22 mouse cellular contexts compared by ENCODE assay signal in genomic region chr2:157147397-157148020, GRCm38 (mm10). TPM values are rescaled to one million over a fixed set of nuclear protein-coding genes. Genes with fewer than 3 reads are reported as not detected.
DNase-seq lines count a peak whose midpoint lies in the region; ATAC-seq lines count a peak whose summit lies in the region.
"Had no signal": no experiment of that assay in that cellular context is flagged by ENCODE, and none has a peak within 500 bp of the region (broad histone marks: within the 10 kb centered on the region; RNA-seq: fewer than 3 reads in every experiment).

No protein-coding gene starts in this region.

- peaks cover 9% of the 10 kb centered on the region for H3K36me3 ChIP-seq in intestine, embryonic 16.5 days (ENCODE audit: control insufficient read depth, insufficient read depth, low read length)

- H3K9me3 ChIP-seq in intestine, embryonic 16.5 days (ENCODE audit: control insufficient read depth, low read length) = no peaks in the 10 kb centered on the region
- H3K9me3 ChIP-seq: embryonic facial prominence, embryonic 15.5 days; forebrain, embryonic 15.5 days; hindbrain, embryonic 15.5 days; kidney, embryonic 15.5 days; limb, embryonic 15.5 days; liver, embryonic 15.5 days; lung, embryonic 15.5 days had no signal

- H3K4me1 ChIP-seq in intestine, embryonic 16.5 days (ENCODE audit: control insufficient read depth, insufficient read depth, low read length) = peaks cover 5% of the 10 kb centered on the region; the same call in 1 of the 2 replicates
- H3K4me1 ChIP-seq: embryonic facial prominence, embryonic 15.5 days; forebrain, embryonic 15.5 days; hindbrain, embryonic 15.5 days; kidney, embryonic 15.5 days; limb, embryonic 15.5 days; liver, embryonic 15.5 days; lung, embryonic 15.5 days had no signal

- no peak overlapping the region for H3K4me3 ChIP-seq in intestine, embryonic 16.5 days (ENCODE audit: low read length)
- H3K4me3 ChIP-seq: embryonic facial prominence, embryonic 15.5 days; forebrain, embryonic 15.5 days; hindbrain, embryonic 15.5 days; kidney, embryonic 15.5 days; limb, embryonic 15.5 days; liver, embryonic 15.5 days; lung, embryonic 15.5 days had no signal

- H3K27me3 ChIP-seq in intestine, embryonic 16.5 days (replicated peaks; ENCODE audit: control insufficient read depth, insufficient read depth, low read length) = no peaks in the 10 kb centered on the region
- H3K27me3 ChIP-seq: embryonic facial prominence, embryonic 15.5 days; forebrain, embryonic 15.5 days; hindbrain, embryonic 15.5 days; kidney, embryonic 15.5 days; limb, embryonic 15.5 days; liver, embryonic 15.5 days; lung, embryonic 15.5 days had no signal

- H3K9ac ChIP-seq in intestine, embryonic 16.5 days (ENCODE audit: low read depth, low read length) = no peak overlapping the region
- H3K9ac ChIP-seq: embryonic facial prominence, embryonic 15.5 days; forebrain, embryonic 15.5 days; hindbrain, embryonic 15.5 days; kidney, embryonic 15.5 days; limb, embryonic 15.5 days; liver, embryonic 15.5 days; lung, embryonic 15.5 days had no signal

- WGBS in intestine, embryonic 16.5 days = 80% methylated on average over 9 of the region's 9 CpGs

- ATAC-seq in activated CD4-positive, CD25-positive, alpha-beta regulatory T cell, adult 4 months = peak; percentile 79
- peak; percentile 54 for ATAC-seq in megakaryocyte, adult 5-6 weeks (ENCODE audit: poor library complexity, severe bottlenecking)
- no peak for ATAC-seq in intestine, embryonic 16.5 days
- ATAC-seq: forebrain, embryonic 15.5 days had no signal

- peak; percentile 72 for DNase-seq in 416B (ENCODE audit: low read depth)
- peak; percentile 86 for DNase-seq in CD4-positive helper T cell, adult 2 months (ENCODE audit: low read depth, low spot score)
- DNase-seq in kidney, postnatal 4 days = no peak
- DNase-seq in layer of hippocampus, adult 9-11 months = no peak
- DNase-seq: cerebellum, adult 18-20 months; cerebellum, postnatal 36 days; kidney, adult 11 months; left cerebral cortex, postnatal 4 days; lung, postnatal 36 days; right cerebral cortex, postnatal 14 days; thymus, postnatal 36 days had no signal

- H3K4me2 ChIP-seq in intestine, embryonic 16.5 days (ENCODE audit: low read depth, low read length) = no peak overlapping the region
- H3K4me2 ChIP-seq: embryonic facial prominence, embryonic 15.5 days; forebrain, embryonic 15.5 days; heart, embryonic 11.5 days; hindbrain, embryonic 15.5 days; kidney, embryonic 15.5 days; limb, embryonic 15.5 days; liver, embryonic 15.5 days; lung, embryonic 15.5 days had no signal

- no peak overlapping the region for H3K27ac ChIP-seq in intestine, embryonic 16.5 days (ENCODE audit: low read length)
- H3K27ac ChIP-seq: embryonic facial prominence, embryonic 15.5 days; forebrain, embryonic 15.5 days; hindbrain, embryonic 15.5 days; kidney, embryonic 15.5 days; limb, embryonic 15.5 days; liver, embryonic 15.5 days; lung, embryonic 15.5 days had no signal

RNA-seq across cellular contexts. Expression of gene Samhd1, which starts 12.4 kb away (rescaled TPM):
- polyA plus RNA-seq in activated CD4-positive, CD25-positive, alpha-beta regulatory T cell, adult 4 months (2017; shearing (Covaris generic)) = 100 to 1,000 TPM; 574 to 641 TPM
- total RNA-seq in megakaryocyte, adult 5-6 weeks (2015) = 730 and 815 TPM in 2 replicates
- 599 and 677 TPM in 2 replicates for total RNA-seq in megakaryocyte, adult 5-6 weeks (2017)
- polyA plus RNA-seq in intestine, embryonic 16.5 days (2015; fragmentation: Nextera tagmentation; extraction: Ambion mirVana) = 22.0 and 22.3 TPM in 2 replicates

RNA-seq across cellular contexts. Expression of gene Rbl1, which starts 56.8 kb away (rescaled TPM):
- polyA plus RNA-seq in activated CD4-positive, CD25-positive, alpha-beta regulatory T cell, adult 4 months (2017; shearing (Covaris generic)) = 10 to 100 TPM; 22.1 to 22.4 TPM
- 94.0 and 94.1 TPM in 2 replicates for total RNA-seq in megakaryocyte, adult 5-6 weeks (2015)
- 88.4 and 90.3 TPM in 2 replicates for total RNA-seq in megakaryocyte, adult 5-6 weeks (2017)
- polyA plus RNA-seq in intestine, embryonic 16.5 days (2015; fragmentation: Nextera tagmentation; extraction: Ambion mirVana) = 12.8 and 15.4 TPM in 2 replicates

Comparison
In these comparisons a context has a peak if more than half of its experiments do, and no peak if none do; other contexts are left out.
1. DNase-seq: peak in 416B (single experiment) and CD4-positive helper T cell, adult 2 months (single experiment); none in kidney, postnatal 4 days (0 of 2) and layer of hippocampus, adult 9-11 months (single experiment).
2. RNA of gene Samhd1, which starts 12.4 kb away (polyA plus RNA-seq): 574 to 641 TPM in activated CD4-positive, CD25-positive, alpha-beta regulatory T cell, adult 4 months; 22.0 to 22.3 TPM in intestine, embryonic 16.5 days; every median in the first group is over 10 times any median in the second.